Mouse (Mus musculus) activated CD4-positive, CD25-positive, alpha-beta regulatory T cell, adult 9 weeks (primary cell): ENCODE measurements around the gene Tyw5. TPM values are rescaled to one million over a fixed set of nuclear protein-coding genes. Genes with fewer than 3 reads are reported as not detected.

ENCODE experiments used
- polyA plus RNA-seq: library from polyadenylated mRNA; unstranded; fragments of 100-300 nt; shearing (Covaris generic); gene quantifications from one replicate; pipeline ENCODE4 v1.2.1, GENCODE M21; 2017

The Tyw5 gene
- 35.5 TPM for polyA plus RNA-seq

DNA sequence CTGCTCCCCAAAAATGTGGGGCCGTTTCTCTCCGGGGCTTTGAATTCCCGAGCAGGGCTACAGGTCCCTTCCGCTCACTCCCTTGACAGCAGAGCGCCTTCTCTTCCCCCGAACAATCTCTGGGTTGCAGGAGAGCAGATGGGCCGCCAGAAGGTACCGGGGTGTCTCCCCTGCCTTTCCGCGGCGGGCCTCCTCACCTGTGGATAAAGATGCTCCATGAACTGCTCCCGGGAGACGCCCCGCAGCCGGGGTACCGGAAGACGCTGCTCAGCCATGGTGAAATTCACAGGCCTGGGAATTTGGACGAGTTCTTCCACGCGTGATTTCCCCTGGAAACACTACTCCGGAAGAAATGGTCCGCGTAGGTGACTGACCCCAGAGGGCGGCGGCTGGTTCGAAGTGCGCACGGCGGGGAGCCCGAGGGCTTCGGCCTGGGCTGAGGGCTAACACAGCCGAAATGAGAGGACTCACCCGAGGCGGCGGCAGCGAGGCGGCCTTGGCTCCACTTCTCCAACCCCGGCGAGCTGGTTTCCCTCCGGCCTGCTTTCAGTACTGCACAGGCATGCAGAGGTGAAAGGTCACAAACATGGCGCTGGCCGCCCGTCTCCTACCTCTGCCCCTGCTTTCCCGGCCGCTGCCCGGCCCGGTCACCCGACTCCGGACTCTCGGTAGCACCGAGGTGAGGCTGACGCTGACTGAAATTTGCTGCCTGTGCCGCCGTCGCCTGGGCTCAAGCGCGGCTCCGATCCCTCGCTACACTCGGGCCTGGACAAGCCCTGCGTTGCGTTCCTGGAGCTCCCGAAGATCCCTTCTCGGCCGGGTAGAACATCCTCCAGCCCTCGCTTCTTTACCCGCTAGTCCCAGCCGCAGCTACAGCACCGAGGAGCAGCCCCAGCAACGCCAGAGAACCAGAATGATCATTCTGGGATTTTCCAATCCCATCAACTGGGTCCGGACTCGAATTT lies at the start of gene Tyw5, which contains the start of gene Maip1:
TSS of gene Tyw5 (minus strand) at position 915 of the 965 bp plus-strand sequence.
TSS of gene Maip1 (plus strand) at position 142 of the 965 bp plus-strand sequence.

GRCm38 (mm10) chr1:57377376-57378341 lies 29.2 kb downstream of the Tyw5 start, which contains the start of gene 1700066M21Rik:
TSS of gene 1700066M21Rik (plus strand) at chr1:57377620.

Other genes with a start within 250 kb of the Tyw5 start
- 1.9 TPM for gene 1700066M21Rik, start 29.5 kb downstream of the Tyw5 start, polyA plus RNA-seq
- 9.6 TPM for gene Maip1, start 773 bp downstream of the Tyw5 start, polyA plus RNA-seq